Mouse (Mus musculus): ENCODE data around the gene Cbx6.

Gene Cbx6

GRCm38 (mm10) chr15:79803533-79804351, 30.7 kb downstream of the Cbx6 start:
- no peak for DNase-seq (ENCODE audit: low spot score in 2 of 2)

- no peak for DNase-seq (ENCODE audit: low spot score in 2 of 2)
Measured at GRCm38 (mm10) chr15:79802304-79802703, 32.2 kb downstream of the Cbx6 start.

- DNase-seq (ENCODE audit: low spot score in 2 of 2): no peak
Measured at GRCm38 (mm10) chr15:79801646-79802045, 32.8 kb downstream of the Cbx6 start.

GRCm38 (mm10) chr15:79800701-79801100, 33.8 kb downstream of the Cbx6 start:
- DNase-seq (ENCODE audit: low spot score in 2 of 2): no peak

- peak in 1 of 2 experiments; percentile 40 for DNase-seq (ENCODE audit: low spot score in 2 of 2)
Measured at GRCm38 (mm10) chr15:79798591-79798990, 35.9 kb downstream of the Cbx6 start.

- DNase-seq (ENCODE audit: low spot score in 2 of 2): no peak
Measured at GRCm38 (mm10) chr15:79797680-79798079, 36.8 kb downstream of the Cbx6 start.

GRCm38 (mm10) chr15:79797096-79797495, 37.4 kb downstream of the Cbx6 start:
- no peak for DNase-seq (ENCODE audit: low spot score in 2 of 2)

GRCm38 (mm10) chr15:79796256-79796655, 38.2 kb downstream of the Cbx6 start:
- DNase-seq (ENCODE audit: low spot score in 2 of 2): peak in 1 of 2 experiments; percentile 48

- DNase-seq (ENCODE audit: low spot score in 2 of 2): no peak
Measured at GRCm38 (mm10) chr15:79794173-79794572, 40.3 kb downstream of the Cbx6 start.

- DNase-seq (ENCODE audit: low spot score in 2 of 2): no peak
Measured at GRCm38 (mm10) chr15:79793076-79793475, 41.4 kb downstream of the Cbx6 start.

- no peak for DNase-seq (ENCODE audit: low spot score in 2 of 2)
Measured at GRCm38 (mm10) chr15:79792455-79792854, 42.0 kb downstream of the Cbx6 start.

- DNase-seq (ENCODE audit: low spot score in 2 of 2): no peak
Measured at GRCm38 (mm10) chr15:79791502-79791901, 43.0 kb downstream of the Cbx6 start.

GRCm38 (mm10) chr15:79790905-79791304, 43.6 kb downstream of the Cbx6 start:
- no peak for DNase-seq (ENCODE audit: low spot score in 2 of 2)

GRCm38 (mm10) chr15:79790111-79790510, 44.4 kb downstream of the Cbx6 start:
- no peak for DNase-seq (ENCODE audit: low spot score in 2 of 2)

GRCm38 (mm10) chr15:79787815-79788214, 46.7 kb downstream of the Cbx6 start:
- DNase-seq (ENCODE audit: low spot score in 2 of 2): no peak

- DNase-seq (ENCODE audit: low spot score in 2 of 2): no peak
Measured at GRCm38 (mm10) chr15:79785056-79785455, 49.4 kb downstream of the Cbx6 start.

- DNase-seq (ENCODE audit: low spot score in 2 of 2): no peak
Measured at GRCm38 (mm10) chr15:79777749-79778148, 56.7 kb downstream of the Cbx6 start, which contains the start of gene Dnal4. Gene Dnal4 (minus strand): TSS chr15:79777849.

GRCm38 (mm10) chr15:79775662-79776061, 58.8 kb downstream of the Cbx6 start:
- DNase-seq (ENCODE audit: low spot score in 2 of 2): no peak

- DNase-seq (ENCODE audit: low spot score in 2 of 2): peak; percentile 96
Measured at GRCm38 (mm10) chr15:79774117-79775027, 60.1 kb downstream of the Cbx6 start.

Data from frontal cortex, postnatal 14 days (tissue).